Mouse (Mus musculus) testis, adult 2 months (tissue): ENCODE results near the gene Gm49368.

ENCODE experiments used
- CTCF ChIP-seq: fragments of 200-500 bp; IDR thresholded peaks from 2 replicates; pipeline ENCODE4 v1.5.1; 2012; ENCODE audit warnings: low read depth, mild to moderate bottlenecking, inconsistent platforms, low read length, moderate library complexity; ENCODE audit not compliant: control insufficient read depth, insufficient read depth, insufficient replicate concordance
- POLR2A ChIP-seq: fragments of 200-500 bp; IDR thresholded peaks from 2 replicates; pipeline ENCODE4 v1.6.1; 2012; ENCODE audit warnings: low read depth, mild to moderate bottlenecking, inconsistent platforms, low read length, moderate library complexity; ENCODE audit not compliant: control insufficient read depth

GRCm38 (mm10) chr7:128169996-128170395 is 107.5 kb downstream of the Gm49368 start:
- TF ChIP-seq CTCF (no peak), POLR2A (no peak)
